Mouse (Mus musculus): ENCODE measurements around the gene Dcbld1. TPM values are rescaled to one million over a fixed set of nuclear protein-coding genes. Genes with fewer than 3 reads are reported as not detected.
"Not testable (repeated sequence)": the region's sequence is repeated elsewhere in the genome, so short reads cannot be mapped to it uniquely, and the experiment has no call there.

Gene Dcbld1
- total RNA-seq, 2 experiments from 2014 or later, result 3.9 to 5.9 TPM

DNA sequence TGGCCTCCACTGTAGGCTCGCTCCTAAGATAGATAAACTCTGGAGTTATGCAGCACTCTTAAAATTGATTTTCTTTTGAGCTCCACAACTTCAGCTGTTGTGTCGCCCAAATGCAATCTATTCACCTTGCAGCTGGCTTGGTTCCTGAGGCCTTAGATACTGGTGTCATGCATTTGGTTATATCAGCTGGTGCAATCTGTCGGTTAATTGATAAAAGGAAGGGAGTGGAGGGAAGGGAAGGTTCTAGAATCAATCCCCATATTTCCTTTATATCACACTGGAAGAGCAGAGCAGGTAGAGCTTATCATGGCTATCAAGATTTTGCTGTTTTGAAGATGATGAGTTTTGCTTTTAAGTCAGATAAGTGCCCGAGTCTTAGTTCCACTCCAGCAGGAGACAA lies 26.8 kb downstream of the Dcbld1 start:
- DNase-seq, result no peak

DNA sequence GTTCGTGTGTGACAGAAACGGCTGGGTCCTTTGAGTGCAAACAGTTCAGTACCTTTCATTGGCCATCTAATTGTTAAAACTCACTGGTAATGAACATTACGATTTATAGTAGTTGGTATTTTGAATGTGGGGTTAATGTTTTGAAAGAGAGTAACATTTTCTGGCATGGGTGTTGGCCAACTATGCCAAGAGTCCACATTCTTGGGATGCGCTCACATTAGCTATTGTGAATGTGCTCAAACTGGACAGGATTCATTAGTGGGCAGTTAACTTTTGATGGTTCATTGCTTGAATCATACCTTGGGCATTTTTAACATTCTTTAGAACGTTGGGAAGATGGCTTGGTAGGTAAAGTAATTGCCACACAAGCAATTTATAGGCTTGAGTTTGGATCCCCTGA lies 30.7 kb downstream of the Dcbld1 start:
- DNase-seq, result no peak

DNA sequence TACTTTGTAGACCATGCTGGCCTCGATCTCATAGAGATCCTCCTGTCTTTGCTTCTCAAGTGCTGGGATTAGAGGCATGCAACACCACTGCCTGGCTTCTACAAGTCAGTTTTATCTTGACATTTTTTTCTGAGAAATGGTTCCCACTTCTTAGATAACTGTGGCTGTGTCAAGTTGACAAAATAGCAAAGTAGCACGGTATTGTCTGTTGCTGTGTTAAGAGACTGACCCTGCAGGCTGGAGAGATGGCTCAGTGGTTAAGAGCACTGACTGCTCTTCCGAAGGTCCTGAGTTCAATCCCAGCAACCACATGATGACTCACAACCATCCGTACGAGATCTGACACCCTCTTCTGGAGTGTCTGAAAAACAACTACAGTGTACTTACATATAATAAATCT lies 35.5 kb downstream of the Dcbld1 start:
- DNase-seq, result no peak

DNA sequence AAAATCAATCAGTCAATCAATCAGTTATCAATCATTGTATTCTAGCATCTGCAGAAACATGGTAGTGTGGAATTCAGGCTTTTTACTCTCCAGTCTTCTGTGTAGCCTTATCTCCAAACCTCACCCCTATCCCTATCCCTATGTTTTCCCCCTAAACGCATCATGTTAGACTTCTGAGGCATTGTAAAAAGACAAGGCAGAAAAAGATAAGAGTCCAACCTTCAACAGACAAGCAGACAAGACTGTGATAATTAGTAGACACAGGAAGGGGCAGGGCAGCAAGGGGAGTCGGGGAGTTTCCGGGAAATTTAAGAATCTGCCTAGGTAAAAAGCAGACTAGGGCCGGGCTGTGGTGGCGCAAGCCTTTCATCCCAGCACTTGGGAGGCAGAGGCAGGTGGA lies 38.0 kb downstream of the Dcbld1 start:
- no peak for DNase-seq

DNA sequence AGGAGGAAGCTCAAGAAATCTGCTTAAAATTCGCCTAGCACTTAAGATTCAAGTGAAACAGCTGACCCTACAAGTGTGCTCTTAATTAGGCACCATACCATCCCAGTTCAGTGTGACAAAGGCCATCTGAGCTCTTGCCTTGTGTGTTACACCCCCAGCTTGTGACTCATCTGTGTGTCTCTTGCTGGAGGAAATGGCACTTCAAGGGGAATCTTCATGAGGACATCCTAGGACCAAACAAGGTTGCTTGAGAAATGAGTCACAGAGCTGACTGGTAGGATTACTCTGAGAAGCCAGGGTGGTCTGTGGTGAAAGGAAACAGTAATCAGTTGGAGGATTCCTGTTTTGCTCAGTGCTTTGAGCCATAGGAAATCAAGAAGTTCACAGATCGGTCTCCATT lies 39.6 kb downstream of the Dcbld1 start:
- no peak for DNase-seq

DNA sequence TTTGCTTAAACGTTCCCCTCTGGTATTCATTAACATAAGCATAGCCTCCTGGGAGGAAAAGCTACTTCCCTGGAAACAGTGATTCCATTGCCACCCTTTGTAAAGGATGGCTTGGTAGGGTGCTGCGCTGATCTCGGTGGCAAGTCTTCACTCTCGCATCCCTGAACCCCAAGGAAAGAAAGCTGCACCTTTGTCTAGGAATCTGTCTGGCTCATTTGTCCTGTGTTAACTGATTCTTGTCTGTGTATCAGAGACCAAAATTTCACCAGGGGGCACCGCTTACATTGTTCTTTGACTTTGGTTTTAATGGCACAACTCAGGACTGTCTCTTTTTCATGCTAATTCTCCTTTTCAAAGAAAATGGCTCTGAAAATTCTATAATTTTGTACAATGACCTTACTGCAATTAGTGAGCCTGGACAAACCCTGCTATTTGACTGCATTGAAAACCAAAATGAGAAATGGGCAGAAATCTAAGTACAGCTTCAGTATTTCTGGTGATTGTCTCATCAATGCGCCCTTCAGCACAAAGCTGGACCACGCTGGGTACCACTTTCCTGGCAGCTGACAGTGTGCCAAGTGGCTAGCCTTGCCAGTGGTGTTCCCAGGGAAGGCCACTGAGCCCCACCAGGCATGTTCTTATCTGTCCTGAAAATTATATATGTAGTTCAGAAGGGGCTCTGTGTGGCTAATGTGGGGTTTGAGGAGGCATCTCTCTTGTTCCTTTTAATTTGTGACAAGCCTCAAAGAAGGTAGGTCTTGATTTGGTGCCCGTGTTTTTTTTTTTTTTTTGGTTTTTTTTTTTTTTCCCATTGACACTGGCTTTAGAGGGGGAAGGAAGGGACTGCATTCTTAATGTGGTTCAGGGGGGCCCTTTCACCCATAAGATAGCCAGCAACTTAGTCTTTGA lies 40.8 kb downstream of the Dcbld1 start:
- DNase-seq, result no peak

DNA sequence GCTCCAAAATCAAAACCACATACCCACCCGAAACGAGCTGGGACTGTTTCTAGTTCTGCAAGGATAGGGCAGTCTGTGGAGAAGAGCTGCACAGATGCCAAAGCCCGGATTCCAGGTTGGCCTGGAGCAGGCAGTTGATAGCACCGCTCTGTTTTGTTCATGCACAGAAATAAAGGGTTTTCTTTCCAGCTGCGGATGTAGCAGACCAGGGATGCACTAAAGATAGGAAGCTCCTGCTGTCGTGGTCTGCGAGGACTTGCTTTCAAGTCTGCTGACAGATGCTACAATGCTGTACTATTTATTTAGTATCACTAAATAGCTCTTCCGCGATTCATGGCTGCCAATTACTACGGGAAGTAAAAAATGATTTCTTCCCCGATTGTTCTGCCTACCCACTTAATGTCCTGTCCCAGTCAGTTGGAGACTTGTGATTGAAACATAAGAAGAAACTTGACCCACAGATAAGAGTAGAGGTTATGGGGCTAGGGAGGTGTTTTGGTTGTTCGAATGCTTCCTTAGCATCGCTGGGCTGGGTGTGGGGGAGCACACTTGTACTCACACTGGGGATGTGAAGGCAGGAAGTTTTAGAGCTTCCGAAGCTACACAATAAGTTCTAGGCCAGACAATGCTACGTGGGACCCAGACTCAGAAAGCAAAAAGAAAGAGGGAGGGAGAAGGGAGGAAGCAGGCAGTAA lies 41.6 kb downstream of the Dcbld1 start:
- peak in 1 of 2 experiments; percentile 22 for DNase-seq

DNA sequence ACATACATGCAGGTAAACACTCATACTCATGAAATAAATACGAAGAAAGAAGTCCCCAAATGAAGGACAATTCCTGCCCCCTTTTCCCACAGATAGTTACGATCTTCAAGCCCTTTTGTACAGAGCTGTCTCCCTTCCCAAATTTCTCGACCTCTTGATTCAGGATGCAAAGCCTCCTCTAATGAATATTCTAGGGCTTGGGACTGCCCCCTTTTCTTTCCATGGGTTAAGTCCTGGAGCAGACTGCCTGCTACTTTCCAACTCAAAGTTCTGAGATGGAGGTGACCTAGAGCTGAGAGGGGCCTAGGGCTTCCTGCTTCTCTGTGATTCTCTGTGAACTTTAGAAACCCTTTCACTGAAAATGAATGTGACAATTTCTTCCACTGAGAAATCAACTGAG lies 43.2 kb downstream of the Dcbld1 start:
- no peak for DNase-seq

DNA sequence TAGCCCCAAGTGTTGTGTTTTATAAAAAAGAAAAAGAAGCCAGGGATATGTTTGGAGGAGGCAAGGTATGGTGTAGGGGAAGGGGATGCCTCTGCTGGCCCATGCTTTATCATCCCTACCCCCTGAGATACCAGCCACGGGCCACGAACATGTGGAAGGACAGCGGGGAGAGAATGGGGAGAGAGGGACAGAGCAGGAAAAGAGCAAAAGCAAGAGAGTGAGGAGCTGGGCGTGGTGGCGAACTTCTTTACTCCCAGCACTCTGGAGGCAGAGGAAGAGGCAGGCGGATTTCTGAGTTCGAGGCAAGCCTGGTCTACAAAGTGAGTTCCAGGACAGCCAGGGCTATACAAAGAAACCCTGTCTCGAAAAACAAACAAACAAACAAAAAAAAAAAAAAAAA lies 44.1 kb downstream of the Dcbld1 start:
- DNase-seq, result not testable (repeated sequence)

DNA sequence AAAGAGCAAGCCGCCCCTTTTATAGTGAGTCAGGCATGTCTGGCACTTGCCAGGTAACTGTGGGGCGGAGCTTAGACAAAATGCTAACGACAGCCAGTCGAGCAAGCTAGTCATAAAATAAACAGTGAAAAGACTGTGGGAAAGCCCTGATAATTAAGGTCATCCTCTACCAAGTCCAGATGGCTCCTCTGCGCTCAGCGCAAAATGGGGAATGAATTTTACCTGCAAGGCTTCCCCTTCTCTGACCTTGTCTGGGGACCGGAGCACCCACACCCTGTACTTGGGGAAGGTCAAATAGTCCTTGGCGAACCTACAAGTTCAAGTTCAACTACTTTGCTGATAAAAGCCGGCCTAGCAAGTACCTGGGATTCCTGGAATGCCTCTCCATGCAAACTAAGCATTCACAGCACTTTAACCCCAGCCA lies 44.6 kb downstream of the Dcbld1 start:
- DNase-seq, result no peak

DNA sequence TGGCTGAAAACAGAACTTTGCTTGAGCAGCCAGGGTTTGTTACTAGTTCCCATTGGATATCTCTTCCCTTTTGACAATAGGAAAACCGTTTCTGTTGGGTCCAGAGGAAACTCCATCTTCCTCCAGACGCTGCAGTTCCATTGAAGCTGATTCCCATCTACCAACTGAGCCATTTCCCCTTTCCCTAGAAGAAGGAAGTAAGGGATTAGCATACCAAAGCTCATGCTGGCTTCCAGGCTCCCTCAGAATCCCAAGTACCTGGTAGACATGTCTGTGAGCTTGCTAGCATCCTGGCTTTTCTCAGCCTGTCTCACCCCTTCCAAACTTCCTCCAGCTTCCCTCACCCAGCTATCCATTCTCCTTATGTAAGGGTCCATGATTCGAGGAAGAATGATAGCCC lies 45.4 kb downstream of the Dcbld1 start:
- peak in 1 of 2 experiments; percentile 18 for DNase-seq

DNA sequence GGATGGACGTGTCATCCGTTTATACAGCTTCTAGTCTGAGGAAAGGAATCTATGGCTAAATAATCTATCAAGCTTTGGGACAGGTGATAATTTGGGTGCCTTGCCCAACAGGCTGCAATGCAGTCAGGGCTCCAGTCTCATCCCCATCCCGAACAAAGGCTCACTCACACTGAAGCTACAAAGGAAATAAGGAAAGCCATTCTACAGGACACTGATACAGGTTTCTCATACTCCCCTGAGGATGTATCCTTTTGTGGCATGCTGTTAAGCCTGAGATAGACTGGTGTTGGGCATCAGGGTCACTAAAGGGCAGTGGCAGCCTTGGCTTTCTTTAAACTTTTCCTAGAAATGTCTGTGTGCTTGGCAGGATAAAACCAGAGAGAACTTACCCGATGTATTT lies 46.5 kb downstream of the Dcbld1 start:
- DNase-seq, result no peak

DNA sequence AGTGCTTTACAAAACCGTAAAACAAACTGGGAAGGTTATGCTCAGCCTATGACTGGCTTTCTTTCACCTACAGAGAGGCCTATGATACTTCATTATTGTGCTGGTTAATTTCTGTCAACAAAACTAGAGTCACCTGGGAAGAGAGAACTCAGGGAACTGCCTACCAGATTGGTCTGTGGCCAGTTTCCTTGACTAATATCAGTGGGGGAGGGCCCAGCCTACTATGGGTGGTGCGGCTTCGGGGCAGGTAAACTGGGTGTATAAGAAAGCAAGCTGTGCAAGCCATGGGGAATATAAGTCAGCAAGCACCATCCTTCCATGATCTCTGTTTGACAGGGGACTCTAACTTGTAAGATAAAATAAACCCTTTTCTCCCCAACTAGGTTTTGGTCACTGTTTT lies 47.2 kb downstream of the Dcbld1 start:
- no peak for DNase-seq

DNA sequence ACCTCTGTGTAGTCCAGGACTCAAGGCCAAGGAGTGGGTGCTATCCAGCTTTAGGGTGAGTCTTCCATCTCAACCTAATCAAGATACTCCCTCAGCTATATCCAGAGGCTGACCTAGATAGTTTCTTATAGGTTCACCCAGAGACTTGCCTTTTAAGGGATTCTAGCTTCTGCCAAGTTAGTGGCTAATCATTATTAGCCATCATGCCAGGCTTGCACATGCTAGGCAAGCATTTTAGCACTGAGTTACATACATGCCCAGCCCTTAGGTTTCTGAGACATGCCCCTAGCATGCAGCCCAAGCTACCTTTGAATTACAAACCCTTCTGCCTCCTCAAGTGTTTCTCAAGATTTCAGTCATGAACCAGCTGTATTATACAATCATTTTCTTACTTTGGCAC lies 47.9 kb downstream of the Dcbld1 start:
- no peak for DNase-seq

DNA sequence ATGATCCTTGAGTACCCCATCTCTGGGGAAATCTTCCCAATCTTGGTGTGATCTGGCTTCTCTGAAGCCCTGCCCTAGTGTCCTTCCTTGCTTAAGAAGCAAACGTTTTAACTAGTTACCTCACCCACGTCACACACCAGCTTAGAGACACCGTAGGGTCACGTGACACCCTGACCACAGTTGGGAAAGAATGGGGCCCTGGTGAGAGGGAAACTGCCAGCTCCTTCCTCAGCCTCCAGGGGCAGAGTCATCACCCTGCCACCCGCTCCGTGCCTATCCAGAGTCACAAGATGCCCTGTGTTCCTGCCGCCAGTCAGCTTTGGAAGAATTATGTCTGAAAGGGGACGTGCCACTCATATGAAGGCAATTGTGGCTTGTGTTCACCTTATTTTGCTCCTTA lies 51.2 kb downstream of the Dcbld1 start:
- DNase-seq, result no peak

DNA sequence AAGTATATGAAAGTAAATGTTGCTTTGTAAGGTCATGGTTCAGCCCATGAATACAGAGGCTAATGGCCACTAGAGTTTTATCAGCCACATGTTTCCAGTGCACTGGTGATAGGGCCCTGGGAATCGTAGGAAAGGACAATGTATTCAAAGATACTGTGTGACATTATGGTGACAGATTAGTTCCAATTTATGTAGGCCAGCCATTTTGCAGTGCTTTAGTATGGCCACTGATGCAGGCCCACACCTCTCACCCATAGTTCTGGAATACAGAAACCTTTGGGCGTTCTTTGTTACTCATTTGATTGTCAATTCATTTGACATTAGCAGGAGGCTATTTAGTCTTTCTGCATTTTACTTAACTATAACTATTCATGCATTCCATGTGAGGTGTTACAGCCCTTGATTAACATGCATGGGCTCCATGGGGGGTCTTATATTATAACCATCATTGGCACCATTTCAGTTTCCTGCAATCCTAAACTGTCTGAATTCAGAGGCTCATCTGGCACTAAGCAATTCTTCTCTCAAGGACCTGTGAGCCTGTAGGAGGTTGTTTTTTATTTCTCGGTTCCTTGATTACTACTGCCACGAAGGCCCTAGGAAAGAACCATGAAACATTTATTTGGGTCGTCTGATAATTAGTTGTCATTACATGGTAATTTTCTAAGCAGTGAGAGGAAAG lies 54.6 kb downstream of the Dcbld1 start:
- DNase-seq, result no peak

DNA sequence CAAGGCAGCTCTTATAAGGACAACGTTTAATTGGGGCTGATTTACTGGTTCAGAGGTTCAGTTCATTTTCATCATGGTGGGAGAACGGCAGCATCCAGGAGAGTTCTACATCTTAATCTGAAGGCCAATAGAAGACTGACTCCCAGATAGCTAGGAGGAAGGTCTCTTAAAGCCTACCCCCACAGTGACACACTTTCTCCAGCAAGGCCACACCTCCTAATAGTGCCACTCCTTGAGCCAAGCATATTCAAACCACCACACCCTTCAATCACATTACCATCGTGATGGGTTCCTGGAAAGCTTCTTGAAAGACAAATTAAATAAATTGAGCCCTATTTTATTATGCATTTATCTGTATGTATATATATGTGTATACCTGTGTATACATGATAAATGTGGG lies 55.8 kb downstream of the Dcbld1 start:
- no peak for DNase-seq

DNA sequence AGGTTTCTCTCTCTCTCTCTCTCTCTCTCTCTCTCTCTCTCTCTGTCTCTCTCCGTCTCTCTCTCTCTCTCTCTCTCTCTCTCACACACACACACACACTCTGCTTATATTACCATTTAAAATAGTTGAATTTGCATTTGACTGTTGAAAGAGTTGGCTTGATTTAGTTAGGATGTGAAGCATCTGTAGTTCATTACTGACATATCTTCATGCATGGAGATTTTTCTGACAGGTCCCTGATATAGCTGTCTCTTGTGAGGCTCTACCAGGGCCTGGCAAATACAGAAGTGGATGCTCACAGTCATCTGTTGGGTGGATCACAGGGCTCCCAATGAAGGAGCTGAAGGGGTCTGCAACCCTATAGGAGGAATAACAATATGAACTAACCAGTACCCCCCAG lies 59.0 kb downstream of the Dcbld1 start:
- not testable (repeated sequence) for DNase-seq

DNA sequence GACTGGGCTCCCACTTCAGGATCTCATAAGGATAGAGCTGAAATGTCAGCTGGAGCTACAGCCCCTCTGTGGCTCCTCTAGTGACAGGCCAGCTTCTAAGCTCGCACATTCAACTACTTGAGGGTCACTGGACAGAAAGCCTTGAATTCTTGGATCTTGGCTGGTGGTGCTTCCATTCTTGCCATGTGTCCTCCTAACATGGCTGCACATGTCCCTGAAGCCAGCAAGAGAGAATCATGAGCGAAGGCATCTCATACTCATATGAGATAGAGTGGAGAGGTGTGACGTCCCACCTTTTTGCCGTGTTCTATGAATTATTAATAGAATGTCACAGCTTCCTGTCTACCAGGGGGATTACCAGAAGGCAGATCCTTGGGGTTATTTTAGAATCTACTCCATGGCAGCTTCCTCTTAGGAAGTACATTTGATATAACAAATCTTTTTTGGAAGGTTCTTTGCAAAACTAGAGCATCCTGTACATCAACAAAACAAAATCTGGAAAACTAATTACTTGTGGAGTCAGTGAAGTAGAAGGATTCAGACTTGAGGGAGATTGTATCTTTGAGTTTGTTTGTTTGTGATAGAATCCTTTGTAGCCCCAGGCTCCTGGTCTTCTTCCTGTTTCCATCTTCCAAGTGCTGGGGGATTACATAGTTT lies 60.6 kb downstream of the Dcbld1 start:
- DNase-seq, result peak; percentile 28 to 36

DNA sequence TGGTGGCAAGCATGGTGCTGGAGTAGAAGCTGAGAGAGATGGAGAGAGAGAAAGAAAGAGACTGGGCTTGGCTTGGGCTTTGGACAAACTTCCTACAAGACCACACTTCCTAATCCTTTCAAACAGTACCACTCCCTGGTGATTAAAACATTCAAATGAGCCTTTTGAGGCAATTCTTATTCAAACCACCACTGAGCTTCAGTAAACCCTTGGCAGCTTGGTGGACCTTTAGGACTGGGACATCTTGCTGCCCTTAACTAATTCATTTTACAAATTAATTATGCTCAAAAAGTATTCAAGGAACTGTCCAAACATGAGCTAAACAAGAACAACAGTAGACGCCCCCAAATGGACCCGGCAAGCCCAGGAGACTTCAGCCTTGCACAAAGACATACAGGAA lies 62.5 kb downstream of the Dcbld1 start:
- no peak for DNase-seq

DNA sequence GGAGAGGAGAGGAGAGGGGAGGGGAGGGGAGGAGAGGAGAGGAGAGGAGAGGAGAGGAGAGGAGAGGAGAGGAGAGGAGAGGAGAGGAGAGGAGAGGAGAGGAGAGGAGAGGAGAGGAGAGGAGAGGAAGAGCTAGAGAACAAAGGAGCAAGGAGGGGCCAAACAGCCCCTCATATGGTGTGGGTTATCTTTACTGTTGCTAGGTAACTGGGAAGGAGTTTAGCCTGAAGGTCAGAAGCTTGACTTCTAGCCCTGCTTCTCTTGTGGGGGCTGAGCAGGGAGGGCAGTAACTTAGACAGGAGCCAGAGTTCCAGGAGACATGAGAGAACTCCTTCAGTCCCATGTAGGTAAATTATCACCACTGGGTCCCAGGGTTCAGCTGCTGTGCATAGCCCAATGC lies 65.1 kb downstream of the Dcbld1 start:
- not testable (repeated sequence) for DNase-seq

DNA sequence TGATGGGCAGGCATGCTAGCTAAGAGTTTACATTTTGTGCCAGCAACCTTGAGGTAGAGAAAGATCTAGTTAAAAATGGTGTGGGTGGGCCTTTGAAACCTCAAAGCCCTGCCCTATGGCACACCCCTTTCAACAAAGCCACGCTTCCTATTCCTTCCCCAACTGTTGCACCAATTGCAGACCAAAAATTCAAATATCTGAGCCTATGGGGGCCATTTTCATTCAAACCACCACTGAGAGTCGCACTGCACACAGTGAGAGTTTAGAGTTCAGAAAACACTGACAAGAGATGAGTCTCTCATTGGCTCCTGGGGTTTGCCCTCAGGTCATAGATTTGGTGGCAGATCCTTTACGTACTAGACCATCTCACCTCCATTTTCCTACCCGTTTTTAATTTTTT lies 68.3 kb downstream of the Dcbld1 start:
- no peak for DNase-seq

DNA sequence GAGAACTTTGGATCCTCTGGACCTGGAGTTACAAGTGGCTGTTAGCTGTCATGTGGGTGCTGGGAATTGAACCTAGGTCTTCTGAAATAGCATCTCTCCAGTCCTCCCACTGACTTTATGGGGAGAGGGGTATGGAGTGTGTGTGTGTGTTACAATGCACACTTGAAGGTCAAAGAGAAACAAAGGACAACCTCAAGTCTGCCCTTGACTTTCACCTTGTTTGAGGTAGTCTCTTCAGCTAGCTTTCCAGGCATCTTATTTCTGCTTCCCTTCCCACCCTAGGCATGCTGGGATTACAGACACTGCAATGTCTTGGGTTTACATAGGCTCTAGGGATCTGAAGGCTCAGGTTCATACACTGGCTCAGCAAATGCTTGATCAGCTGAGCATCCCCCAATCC lies 68.9 kb downstream of the Dcbld1 start:
- no peak for DNase-seq

Data from heart, adult 18-20 months (tissue).